Mouse (Mus musculus): ENCODE data around the gene Gm4201. TPM values are rescaled to one million over a fixed set of nuclear protein-coding genes. Genes with fewer than 3 reads are reported as not detected.
"Not testable (repeated sequence)": the region's sequence is repeated elsewhere in the genome, so short reads cannot be mapped to it uniquely, and the experiment has no call there.

The Gm4201 gene
- not detected for total RNA-seq (2021)

DNA sequence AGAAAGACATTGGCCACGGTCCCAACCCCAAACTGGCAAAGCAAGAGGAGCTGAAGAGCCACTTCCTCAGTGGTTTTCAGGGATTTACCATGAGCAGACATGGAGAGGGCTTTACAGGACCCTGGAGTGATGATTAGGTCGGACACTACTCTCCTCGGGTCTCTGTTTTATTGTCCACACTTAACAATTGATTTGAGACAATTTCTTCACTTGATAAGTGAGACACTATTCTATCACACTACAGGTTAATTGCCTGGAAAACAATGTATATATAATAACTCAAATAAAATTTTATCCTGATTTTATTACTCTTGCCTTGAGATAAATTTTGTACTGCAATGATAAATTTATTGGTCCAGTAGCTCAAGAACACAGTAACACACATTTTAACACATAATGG is at the start of gene Gm4201:
Gene Gm4201 (minus strand): TSS at position 101 of the 400 bp plus-strand sequence.
- not testable (repeated sequence) for DNase-seq

DNA sequence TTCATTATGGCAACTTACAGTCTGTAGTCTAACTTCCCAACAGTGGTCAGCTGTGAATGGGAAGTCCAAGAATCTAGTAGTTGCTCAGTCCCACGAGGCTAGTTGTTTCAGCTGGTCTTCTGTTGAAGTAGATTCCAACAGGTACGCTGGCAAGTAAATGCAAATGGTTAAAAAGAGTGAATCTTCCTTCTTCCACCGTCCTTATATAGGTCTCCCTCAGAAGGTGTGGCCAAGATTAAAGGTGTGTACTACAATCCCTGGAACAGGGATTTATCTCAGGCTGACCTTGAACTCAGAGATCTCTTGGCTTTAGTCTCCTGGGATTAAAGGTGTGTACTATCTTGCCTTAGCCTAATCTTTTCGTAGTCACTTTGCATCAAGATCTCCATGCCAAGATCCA is 22.9 kb upstream of the Gm4201 start, which contains the start of gene Gm4565:
Gene Gm4565 (minus strand): TSS at position 101 of the 400 bp plus-strand sequence.
- DNase-seq = not testable (repeated sequence)

DNA sequence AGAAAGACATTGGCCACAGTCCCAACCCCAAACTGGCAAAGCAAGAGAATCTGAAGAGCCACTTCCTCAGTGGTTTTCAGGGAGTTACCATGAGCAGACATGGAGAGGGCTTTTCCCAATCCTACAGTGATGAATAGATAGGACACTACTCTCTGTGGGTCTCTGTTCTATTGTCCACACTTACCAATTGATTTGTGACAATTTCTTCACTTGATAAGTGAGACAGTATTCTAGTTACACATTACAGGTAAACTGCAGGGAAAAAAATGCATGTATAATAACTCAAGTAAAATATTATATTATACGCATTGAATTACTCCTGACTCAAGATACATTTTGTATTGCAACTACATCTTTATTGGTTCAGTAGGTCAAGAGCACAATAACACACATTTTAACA is 30.4 kb downstream of the Gm4201 start, which contains the start of gene Gm8677:
Gene Gm8677 (minus strand): TSS at position 101 of the 400 bp plus-strand sequence.
- DNase-seq = not testable (repeated sequence)

DNA sequence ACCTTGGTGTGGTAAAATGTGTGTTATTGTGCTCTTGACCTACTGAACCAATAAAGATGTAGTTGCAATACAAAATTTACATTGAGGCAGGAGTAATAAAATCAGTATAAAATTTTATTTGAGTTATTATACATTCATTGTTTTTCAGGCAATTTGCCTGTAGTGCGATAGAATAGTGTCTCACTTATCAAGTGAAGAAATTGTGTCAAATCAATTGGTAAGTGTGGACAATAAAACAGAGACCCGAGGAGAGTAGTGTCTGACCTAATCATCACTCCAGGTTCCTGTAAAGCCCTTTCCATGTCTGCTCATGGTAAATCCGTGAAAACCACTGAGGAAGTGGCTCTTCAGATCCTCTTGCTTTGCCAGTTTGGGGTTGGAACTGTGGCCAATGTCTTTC is 42.5 kb downstream of the Gm4201 start, which contains the start of gene Vmn1r152:
Gene Vmn1r152 (plus strand): TSS at position 301 of the 400 bp plus-strand sequence.
- not testable (repeated sequence) for DNase-seq

Other genes starting within 250 kb of the Gm4201 start
- gene Gm4187, start 235.6 kb downstream of the Gm4201 start, total RNA-seq (2021) = not detected
- not detected for gene Gm8660, start 194.3 kb downstream of the Gm4201 start, total RNA-seq (2021)
- not detected for gene Vmn1r148, start 151.8 kb downstream of the Gm4201 start, total RNA-seq (2021)
- gene Vmn1r149, start 127.1 kb downstream of the Gm4201 start, total RNA-seq (2021) = not detected
- not detected for gene Gm10665, start 101.3 kb downstream of the Gm4201 start, total RNA-seq (2021)
- gene Vmn1r151, start 65.7 kb downstream of the Gm4201 start, total RNA-seq (2021) = not detected
- not detected for gene Vmn1r152, start 42.4 kb downstream of the Gm4201 start, total RNA-seq (2021)
- not detected for gene Gm8677, start 30.5 kb downstream of the Gm4201 start, total RNA-seq (2021)
- gene Gm4565, start 22.8 kb upstream of the Gm4201 start, total RNA-seq (2021) = not detected
- gene Vmn1r155, start 92.7 kb upstream of the Gm4201 start, total RNA-seq (2021) = not detected
- not detected for gene Gm8693, start 127.0 kb upstream of the Gm4201 start, total RNA-seq (2021)
- not detected for gene Gm4567, start 154.4 kb upstream of the Gm4201 start, total RNA-seq (2021)
- gene Vmn1r157, start 196.4 kb upstream of the Gm4201 start, total RNA-seq (2021) = not detected
- not detected for gene Vmn1r158, start 225.4 kb upstream of the Gm4201 start, total RNA-seq (2021)

Data from heart, postnatal 4 days (tissue).